Mouse (Mus musculus): ENCODE results near the gene Adamts17.

DNA sequence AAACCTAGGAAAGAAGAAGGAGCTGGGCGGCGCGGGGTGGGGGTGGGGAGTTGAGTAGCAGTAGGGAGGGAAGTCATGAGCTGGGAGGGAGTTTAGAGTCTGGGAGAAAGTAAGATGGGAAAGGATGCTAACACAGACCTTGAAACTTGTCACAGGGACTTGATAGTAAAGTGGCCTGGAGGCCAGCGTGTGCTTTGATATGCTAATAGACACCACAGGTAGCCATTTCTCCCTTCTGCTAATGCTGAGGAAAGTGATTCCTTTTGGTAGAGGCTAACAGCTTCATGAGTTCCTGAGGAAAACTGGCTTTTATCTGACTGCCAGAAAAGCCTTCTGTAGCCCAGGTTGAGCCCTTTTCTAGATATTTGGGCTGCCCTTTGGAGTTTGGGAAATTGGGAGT is 344.3 kb downstream of the Adamts17 start:
- TF ChIP-seq GATA1 (IDR thresholded peaks at IDR 0.05; ENCODE audit: borderline replicate concordance, low read length): no peak
- TF ChIP-seq FLI1 (IDR thresholded peaks at IDR 0.05; ENCODE audit: low read length): no peak

All from megakaryocyte, embryonic 14.5 days (primary cell).